Mouse (Mus musculus) embryo, embryonic 11 days (tissue): ENCODE measurements at regions not wholly inside any gene's neighbourhood (a gene's known extent, or its start where the extent isn't known, plus 50 kb on each side); places are given as distances from the start of the nearest gene placed in this dataset.
A peak's percentile ranks its signal among the peaks of the same experiment; 100 is the strongest.

ENCODE experiments used
- DNase-seq: peaks from one replicate; pipeline ENCODE4 v3.0.0-alpha.2; 2015

- DNase-seq = no peak
Observed at GRCm38 (mm10) chr2:108584799-108585198, 695.7 kb upstream of the Kif18a start.

- no peak for DNase-seq
Observed at GRCm38 (mm10) chr2:108593555-108593954, 687.0 kb upstream of the Kif18a start.

GRCm38 (mm10) chr2:108600346-108600745 lies 680.2 kb upstream of the Kif18a start:
- DNase-seq = no peak

GRCm38 (mm10) chr2:108619580-108619979 lies 661.0 kb upstream of the Kif18a start:
- DNase-seq = no peak

- DNase-seq = peak; percentile 5
Observed at GRCm38 (mm10) chr2:108622367-108623162, 658.0 kb upstream of the Kif18a start.

GRCm38 (mm10) chr2:108635644-108636043 lies 644.9 kb upstream of the Kif18a start:
- DNase-seq = no peak

GRCm38 (mm10) chr2:108660697-108661388 lies 619.7 kb upstream of the Kif18a start:
- no peak for DNase-seq

- DNase-seq = no peak
Observed at GRCm38 (mm10) chr2:108677777-108678380, 602.7 kb upstream of the Kif18a start.

GRCm38 (mm10) chr2:108681574-108681973 lies 599.0 kb upstream of the Kif18a start:
- no peak for DNase-seq

- DNase-seq = no peak
Observed at GRCm38 (mm10) chr2:108686019-108686743, 594.4 kb upstream of the Kif18a start.

GRCm38 (mm10) chr2:108690091-108690490 lies 590.4 kb upstream of the Kif18a start:
- DNase-seq = peak; percentile 80

- DNase-seq = no peak
Observed at GRCm38 (mm10) chr2:108691156-108692007, 589.2 kb upstream of the Kif18a start.

- DNase-seq = no peak
Observed at GRCm38 (mm10) chr2:108701308-108701707, 579.2 kb upstream of the Kif18a start.

- DNase-seq = no peak
Observed at GRCm38 (mm10) chr2:108707856-108708855, 572.4 kb upstream of the Kif18a start.

GRCm38 (mm10) chr2:108742079-108742478 lies 538.5 kb upstream of the Kif18a start:
- no peak for DNase-seq

- peak; percentile 60 for DNase-seq
Observed at GRCm38 (mm10) chr2:108743511-108743910, 537.0 kb upstream of the Kif18a start.

- no peak for DNase-seq
Observed at GRCm38 (mm10) chr2:108744797-108745196, 535.7 kb upstream of the Kif18a start.

GRCm38 (mm10) chr2:108753494-108754225 lies 526.9 kb upstream of the Kif18a start:
- no peak for DNase-seq

- no peak for DNase-seq
Observed at GRCm38 (mm10) chr2:108755821-108756220, 524.7 kb upstream of the Kif18a start.

- DNase-seq = no peak
Observed at GRCm38 (mm10) chr2:108756251-108756650, 524.3 kb upstream of the Kif18a start.
